Mouse (Mus musculus) cortical plate, adult 2 months (tissue): ENCODE results near the gene Timm8b.

ENCODE experiments used
- CTCF ChIP-seq: fragments of 200-500 bp; IDR thresholded peaks from 2 replicates; pipeline ENCODE4 v1.5.1; 2011; ENCODE audit warnings: mild to moderate bottlenecking, control low read depth, low read length; ENCODE audit not compliant: insufficient read depth; ENCODE audit errors: extremely low read depth
- POLR2A ChIP-seq: fragments of 200-500 bp; IDR thresholded peaks from 2 replicates; pipeline ENCODE4 v1.6.1; 2011; ENCODE audit warnings: mild to moderate bottlenecking, low read length, control low read depth; ENCODE audit not compliant: insufficient read depth; ENCODE audit errors: extremely low read depth

- TF ChIP-seq CTCF, result no peak
- no peak for TF ChIP-seq POLR2A
Measured at GRCm38 (mm10) chr9:50590856-50591518, 12.7 kb upstream of the Timm8b start.
